Mouse (Mus musculus) kidney, adult 2 months (tissue): ENCODE results near the gene Cfap74.

ENCODE experiments used
- CTCF ChIP-seq: fragments of 200-500 bp; conservative IDR thresholded peaks from 2 replicates; pipeline ENCODE4 v1.5.1; 2011; ENCODE audit warnings: low read depth, mild to moderate bottlenecking, control low read depth, low read length, moderate library complexity, mixed read lengths; ENCODE audit not compliant: insufficient read depth, insufficient read length
- POLR2A ChIP-seq: fragments of 200-500 bp; IDR thresholded peaks from one replicate; pipeline ENCODE4 v1.6.1; 2011; ENCODE audit warnings: low read depth, low read length, control low read depth

DNA sequence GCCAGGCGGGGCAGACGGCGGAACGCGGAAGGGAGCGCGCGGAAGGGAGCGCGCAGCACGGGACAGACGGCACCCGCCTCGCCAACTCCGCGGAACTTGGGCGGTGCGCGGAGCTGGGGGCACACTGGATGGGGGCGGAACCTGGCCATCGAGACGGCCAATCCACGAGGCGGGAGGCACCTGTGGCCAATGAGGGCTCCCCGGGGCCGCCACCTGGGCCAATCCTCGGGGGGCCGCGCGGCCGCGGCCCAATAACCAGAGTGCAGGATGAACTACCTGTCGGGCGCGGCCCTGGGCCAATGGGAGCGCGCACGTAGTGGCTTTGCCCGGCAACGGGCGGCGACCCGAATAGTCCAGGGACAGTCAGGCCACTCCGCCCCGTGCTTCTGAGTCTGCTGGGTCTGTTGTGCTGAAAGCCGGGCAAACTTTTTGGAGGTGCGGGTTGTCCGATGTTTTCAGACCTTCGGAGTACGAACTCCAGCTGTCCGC lies 47.6 kb upstream of the Cfap74 start, which contains the start of gene Prkcz:
- TF ChIP-seq POLR2A = peak; percentile 57
- TF ChIP-seq CTCF = no peak
